Mouse (Mus musculus) lung, embryonic 16.5 days (tissue): ENCODE data around the gene Psd. TPM values are rescaled to one million over a fixed set of nuclear protein-coding genes. Genes with fewer than 3 reads are reported as not detected.

Source experiments
- ATAC-seq: fragments of 200-750 bp; cut with Nextera tagmentation; 2 replicates; pipeline ENCODE4 v1.8.0; 2017; ENCODE audit warnings: low read depth, mild to moderate bottlenecking, moderate library complexity
- H3K27ac ChIP-seq: fragments of 300-500 bp; sonication (generic); 2 replicates; pipeline ENCODE4 v1.5.1; 2014; ENCODE audit warnings: mild to moderate bottlenecking, control low read depth, low read length
- H3K27me3 ChIP-seq: fragments of 300-500 bp; sonication (generic); 2 replicates; pipeline ENCODE4 v1.6.1; 2014; ENCODE audit warnings: low read depth, low read length, mixed read lengths; ENCODE audit not compliant: control insufficient read depth, insufficient read depth
- H3K36me3 ChIP-seq: fragments of 300-500 bp; sonication (generic); 2 replicates; pipeline ENCODE4 v1.6.1; 2014; ENCODE audit warnings: low read length; ENCODE audit not compliant: control insufficient read depth, insufficient read depth
- H3K4me1 ChIP-seq: fragments of 300-500 bp; sonication (generic); replicated peaks from 2 replicates; pipeline ENCODE4 v1.6.1; 2014; ENCODE audit warnings: low read length, mixed read lengths; ENCODE audit not compliant: control insufficient read depth, insufficient read depth
- H3K4me2 ChIP-seq: fragments of 300-500 bp; sonication (generic); 2 replicates; pipeline ENCODE4 v1.6.1; 2014; ENCODE audit warnings: low read depth, low read length, control low read depth
- H3K4me3 ChIP-seq: fragments of 300-500 bp; sonication (generic); 2 replicates; pipeline ENCODE4 v1.5.1; 2014; ENCODE audit warnings: mild to moderate bottlenecking, low read length, control low read depth
- H3K9ac ChIP-seq: fragments of 300-500 bp; sonication (generic); 2 replicates; pipeline ENCODE4 v1.6.1; 2014; ENCODE audit warnings: low read length, control low read depth
- H3K9me3 ChIP-seq: fragments of 300-500 bp; sonication (generic); 2 replicates; pipeline ENCODE4 v1.6.1; 2016; ENCODE audit warnings: low read length; ENCODE audit not compliant: control insufficient read depth
- WGBS: fragments of 180-500 bp; shearing (Covaris S2); extraction: QIAGEN DNeasy Blood & Tissue Kit; methylation state at CpG from one replicate; pipeline ENCODE4 v1.1.7; 2014; 5-methylcytosine and 5-hydroxymethylcytosine counted together
- polyA plus RNA-seq: library from polyadenylated mRNA; unstranded; fragments of >200 nt; fragmentation: Nextera tagmentation; extraction: Ambion mirVana; gene quantifications from 2 replicates; pipeline ENCODE4 v1.2.1, GENCODE M21; 2015

Psd gene
- polyA plus RNA-seq, 1 experiment from 2014 or later = 3.4 TPM

DNA sequence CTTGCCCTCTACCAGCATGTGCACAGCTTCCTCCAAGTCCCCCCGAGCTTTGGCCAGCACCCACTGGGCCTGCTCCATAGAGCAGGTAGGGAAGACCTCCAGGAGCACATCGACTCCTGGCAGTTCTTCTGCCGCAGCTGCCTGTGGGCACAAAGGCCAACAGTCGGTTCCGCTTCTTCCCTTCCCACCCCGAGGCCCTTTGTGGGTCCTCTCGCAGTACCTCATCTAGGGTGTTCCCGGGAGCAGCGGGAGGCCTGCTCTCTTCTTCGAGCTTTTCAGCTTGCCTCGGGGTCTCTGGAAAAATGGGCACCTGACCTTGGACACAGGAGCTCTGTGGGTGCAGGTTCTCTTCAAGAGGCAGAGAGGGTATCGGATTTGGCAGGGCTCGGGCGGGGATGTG lies 4.4 kb upstream of the Psd start:
- 89% methylated on average over 14 of the region's 14 CpGs for WGBS

GRCm38 (mm10) chr19:46330696-46331095 lies 3.7 kb upstream of the Psd start:
- peaks cover 16% of the 10 kb centered on the region; the same call in 1 of the 2 replicates for H3K27me3 ChIP-seq
- WGBS = 90% methylated on average over 12 of the region's 12 CpGs
- no peaks in the 10 kb centered on the region for H3K36me3 ChIP-seq
- ATAC-seq = no peak
- H3K27ac ChIP-seq = no peak overlapping the region
- no peak overlapping the region for H3K4me3 ChIP-seq
- H3K9me3 ChIP-seq = no peaks in the 10 kb centered on the region
- H3K4me1 ChIP-seq = peaks cover 18% of the 10 kb centered on the region
- H3K4me2 ChIP-seq = no peak overlapping the region
- H3K9ac ChIP-seq = no peak overlapping the region

More for the DNA sequence above, 4.4 kb upstream of the Psd start:
- Histone ChIP-seq H3K9ac (no peak overlapping the region), H3K27ac (no peak overlapping the region), H3K9me3 (no peaks in the 10 kb centered on the region), H3K4me3 (no peak overlapping the region), H3K4me2 (no peak overlapping the region), H3K27me3 (peaks cover 10% of the 10 kb centered on the region; the same call in 1 of the 2 replicates), H3K4me1 (peaks cover 18% of the 10 kb centered on the region), H3K36me3 (no peaks in the 10 kb centered on the region)
- ATAC-seq = no peak

DNA sequence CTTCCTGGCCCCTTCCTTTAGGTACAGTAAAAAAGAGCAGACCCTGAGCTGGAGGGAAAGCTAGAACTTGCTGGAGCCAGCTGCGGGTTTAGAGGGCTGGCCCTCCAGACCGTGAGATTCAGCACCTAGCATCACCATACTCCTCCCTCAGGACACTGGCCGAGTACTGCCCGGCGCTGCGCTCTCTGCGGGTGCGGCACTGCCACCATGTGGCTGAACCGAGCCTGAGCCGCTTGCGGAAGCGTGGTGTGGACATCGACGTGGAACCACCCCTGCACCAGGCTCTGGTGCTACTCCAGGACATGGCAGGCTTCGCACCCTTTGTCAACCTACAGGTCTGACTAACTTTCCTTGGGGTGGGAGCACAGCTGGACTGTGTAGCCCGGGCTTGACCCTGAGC lies 3.0 kb upstream of the Psd start:
- no peak overlapping the region for H3K9ac ChIP-seq
- 3% methylated on average over 16 of the region's 16 CpGs for WGBS
- H3K4me3 ChIP-seq = no peak overlapping the region
- ATAC-seq = peak; percentile 43
- no peak overlapping the region for H3K27ac ChIP-seq
- H3K4me2 ChIP-seq = peak overlapping the region; percentile 98; the same call in 1 of the 2 replicates
- no peaks in the 10 kb centered on the region for H3K9me3 ChIP-seq
- H3K4me1 ChIP-seq = peaks cover 18% of the 10 kb centered on the region
- peaks cover 23% of the 10 kb centered on the region for H3K27me3 ChIP-seq
- no peaks in the 10 kb centered on the region for H3K36me3 ChIP-seq

GRCm38 (mm10) chr19:46329031-46329641 lies 2.2 kb upstream of the Psd start:
- Histone ChIP-seq H3K4me1 (peaks cover 18% of the 10 kb centered on the region), H3K4me3 (peak overlapping the region; percentile 71), H3K27ac (peak overlapping the region; percentile 89; the same call in 1 of the 2 replicates), H3K27me3 (peaks cover 29% of the 10 kb centered on the region), H3K9me3 (no peaks in the 10 kb centered on the region), H3K36me3 (no peaks in the 10 kb centered on the region), H3K4me2 (peak overlapping the region; percentile 98), H3K9ac (peak overlapping the region; percentile 76)
- ATAC-seq = peak; percentile 1; the same call in 1 of the 2 replicates
- WGBS = 2% methylated on average over 54 of the region's 54 CpGs

DNA sequence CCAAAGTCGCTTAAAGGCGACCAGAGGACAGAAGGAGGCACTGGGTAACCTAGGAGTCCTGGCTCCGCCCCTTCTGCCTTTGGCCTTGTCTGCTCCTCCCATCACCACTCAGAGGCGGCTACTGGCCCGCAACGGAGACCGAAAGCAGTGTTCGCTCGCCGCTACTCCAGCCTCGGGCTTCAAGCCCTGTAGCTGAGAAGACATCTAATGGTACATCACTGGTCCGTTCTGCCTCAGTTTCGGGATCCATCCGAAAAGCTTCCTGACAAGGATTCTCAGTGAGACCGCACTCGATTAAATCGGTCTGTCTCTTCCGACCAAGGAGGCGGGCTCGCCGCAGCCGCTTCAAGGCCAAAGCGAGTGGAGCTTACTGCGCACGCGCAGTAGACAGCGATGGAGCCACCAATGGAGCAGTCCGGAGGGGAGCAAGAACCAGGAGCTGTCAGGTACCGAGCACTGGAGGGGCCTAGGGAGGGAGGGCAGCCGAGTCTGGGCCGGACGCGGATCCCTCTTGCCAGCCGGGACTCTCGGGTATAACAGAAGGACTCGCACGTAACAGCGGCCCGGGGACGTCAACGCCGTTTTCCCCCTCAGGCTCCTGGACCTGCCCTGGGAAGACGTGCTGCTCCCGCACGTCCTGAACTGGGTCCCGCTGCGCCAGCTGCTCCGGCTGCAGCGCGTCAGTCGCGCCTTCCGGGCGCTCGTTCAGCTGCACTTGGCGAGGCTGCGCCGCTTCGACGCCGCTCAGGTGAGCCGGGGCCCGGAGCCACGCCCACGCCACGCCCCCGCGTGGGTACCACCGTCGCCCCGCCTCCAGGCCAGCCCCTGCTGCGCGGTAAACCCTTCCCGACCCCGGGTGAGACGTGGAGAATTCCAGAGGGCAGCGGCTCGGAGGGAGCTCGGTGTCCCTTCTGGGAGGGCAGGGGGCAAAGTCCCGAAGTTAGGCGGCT lies 1.4 kb upstream of the Psd start, which contains the start of gene Fbxl15:
Gene Fbxl15, plus strand, starts transcription at position 104 of the 950 bp plus-strand sequence.
- no peaks in the 10 kb centered on the region for H3K36me3 ChIP-seq
- peaks cover 18% of the 10 kb centered on the region for H3K4me1 ChIP-seq
- H3K27ac ChIP-seq = peak within 1 kb of the TSS; percentile 89
- H3K27me3 ChIP-seq = peaks cover 36% of the 10 kb centered on the region
- peak within 1 kb of the TSS; percentile 98 for H3K4me2 ChIP-seq
- no peaks in the 10 kb centered on the region for H3K9me3 ChIP-seq
- H3K4me3 ChIP-seq = peak within 1 kb of the TSS; percentile 71
- peak within 1 kb of the TSS; percentile 76 for H3K9ac ChIP-seq
- under 1% methylated on average over 81 of the region's 81 CpGs for WGBS
- ATAC-seq = peak; percentile 92

GRCm38 (mm10) chr19:46327531-46328064 lies 642 bp upstream of the Psd start:
- ATAC-seq = no peak
- no peaks in the 10 kb centered on the region for H3K36me3 ChIP-seq
- peak overlapping the region; percentile 71 for H3K4me3 ChIP-seq
- H3K4me2 ChIP-seq = peak overlapping the region; percentile 98
- no peaks in the 10 kb centered on the region for H3K9me3 ChIP-seq
- 24% methylated on average over 14 of the region's 14 CpGs for WGBS
- H3K4me1 ChIP-seq = peaks cover 18% of the 10 kb centered on the region
- H3K27me3 ChIP-seq = peaks cover 43% of the 10 kb centered on the region
- H3K9ac ChIP-seq = peak overlapping the region; percentile 76
- H3K27ac ChIP-seq = peak overlapping the region; percentile 89; the same call in 1 of the 2 replicates

- Histone ChIP-seq H3K4me2 (no peak overlapping the region), H3K4me3 (no peak overlapping the region), H3K27ac (no peak overlapping the region), H3K9me3 (no peaks in the 10 kb centered on the region), H3K27me3 (peaks cover 49% of the 10 kb centered on the region), H3K36me3 (no peaks in the 10 kb centered on the region), H3K4me1 (peaks cover 18% of the 10 kb centered on the region), H3K9ac (no peak overlapping the region)
- ATAC-seq = no peak
- 6% methylated on average over 28 of the region's 29 CpGs for WGBS
Observed at GRCm38 (mm10) chr19:46326019-46326755, 769 bp downstream of the Psd start.

DNA sequence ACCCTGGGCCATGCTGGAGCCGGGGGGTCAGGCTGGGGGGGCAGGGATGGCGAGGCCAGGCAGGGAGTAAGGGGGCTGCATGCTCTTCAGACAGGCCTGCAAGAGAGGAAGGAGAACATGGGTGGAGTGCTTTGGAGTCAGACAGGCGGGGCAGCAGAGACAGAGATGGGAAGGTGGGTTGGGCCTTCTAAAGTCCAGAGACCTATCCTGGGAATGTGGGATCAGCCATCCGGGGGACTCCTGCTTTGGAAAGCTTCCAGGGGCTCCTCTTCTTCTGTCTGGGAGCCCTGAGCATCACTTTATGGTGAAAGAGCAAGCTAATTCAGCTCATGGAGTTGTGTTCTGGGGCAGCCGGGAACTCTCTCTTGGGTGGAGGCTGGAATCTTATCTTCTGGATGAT lies 2.0 kb downstream of the Psd start:
- no peak for ATAC-seq
- no peak overlapping the region for H3K27ac ChIP-seq
- no peak overlapping the region for H3K9ac ChIP-seq
- peaks cover 18% of the 10 kb centered on the region for H3K4me1 ChIP-seq
- no peaks in the 10 kb centered on the region for H3K36me3 ChIP-seq
- H3K27me3 ChIP-seq = peaks cover 61% of the 10 kb centered on the region
- no peaks in the 10 kb centered on the region for H3K9me3 ChIP-seq
- no peak overlapping the region for H3K4me2 ChIP-seq
- no peak overlapping the region for H3K4me3 ChIP-seq
- 55% methylated on average over 5 of the region's 5 CpGs for WGBS
